Mouse (Mus musculus): ENCODE data around the gene Cyb5r1. TPM values are rescaled to one million over a fixed set of nuclear protein-coding genes. Genes with fewer than 3 reads are reported as not detected.

Gene Cyb5r1
- polyA plus RNA-seq, 1 experiment from 2014 or later = 39.9 TPM

DNA sequence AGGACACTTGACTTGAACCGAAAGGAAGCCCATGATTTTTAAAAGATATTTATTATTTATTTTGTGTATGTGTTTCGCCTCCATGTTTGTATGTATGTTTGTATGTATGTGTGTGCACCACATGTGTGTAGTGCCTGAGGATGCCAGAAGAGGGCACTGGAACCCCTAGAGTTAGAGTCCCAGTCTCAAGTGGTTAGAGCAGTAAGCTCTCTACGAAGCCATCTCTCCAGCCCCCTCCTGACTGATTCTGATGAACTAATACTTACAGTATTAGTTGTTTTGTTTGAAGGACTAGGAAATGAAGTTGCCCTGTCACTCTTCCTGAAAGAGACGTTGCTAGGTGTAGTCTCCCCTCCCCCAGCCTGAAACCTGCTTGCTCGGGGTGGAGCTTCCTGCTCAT, 5.6 kb upstream of the Cyb5r1 start:
- H3K4me2 ChIP-seq (replicated peaks; ENCODE audit: low read depth, low read length) = no peak overlapping the region
- no peaks in the 10 kb centered on the region for H3K27me3 ChIP-seq (ENCODE audit: control insufficient read depth, insufficient read depth, low read length)
- no peaks in the 10 kb centered on the region for H3K4me1 ChIP-seq (ENCODE audit: control insufficient read depth, insufficient read depth, low read length)
- WGBS = 61% methylated on average over 5 of the region's 5 CpGs
- H3K27ac ChIP-seq (ENCODE audit: low read length) = no peak overlapping the region
- no peaks in the 10 kb centered on the region for H3K9me3 ChIP-seq (ENCODE audit: control insufficient read depth, low read depth, low read length)
- H3K9ac ChIP-seq (replicated peaks; ENCODE audit: low read depth, low read length) = no peak overlapping the region
- no peaks in the 10 kb centered on the region for H3K36me3 ChIP-seq (ENCODE audit: control insufficient read depth, insufficient read depth, low read length)
- no peak for ATAC-seq (ENCODE audit: insufficient number of reproducible peaks, insufficient read depth, low FRiP score, low read depth)
- H3K4me3 ChIP-seq (ENCODE audit: low read depth, low read length) = no peak overlapping the region

DNA sequence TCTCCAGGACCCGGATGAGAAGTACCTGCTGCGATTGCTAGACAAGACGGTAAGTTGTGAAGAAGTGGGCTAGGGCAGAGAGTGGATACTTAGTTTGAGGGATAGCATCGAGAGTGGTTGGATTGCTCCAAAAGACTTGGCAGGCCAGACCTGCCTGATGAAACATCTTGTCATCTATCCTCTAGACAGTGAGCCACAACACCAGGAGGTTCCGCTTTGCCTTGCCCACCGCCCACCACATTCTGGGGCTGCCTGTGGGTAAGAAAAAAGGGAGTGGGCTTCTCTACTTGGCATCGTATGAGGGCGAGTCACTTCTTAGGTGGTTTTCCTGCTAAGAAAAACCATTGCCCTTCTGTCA, 1.0 kb downstream of the Cyb5r1 start:
- peak overlapping the region; percentile 60 for H3K9ac ChIP-seq (replicated peaks; ENCODE audit: low read depth, low read length)
- H3K4me2 ChIP-seq (replicated peaks; ENCODE audit: low read depth, low read length) = peak overlapping the region; percentile 63
- no peaks in the 10 kb centered on the region for H3K27me3 ChIP-seq (ENCODE audit: control insufficient read depth, insufficient read depth, low read length)
- H3K9me3 ChIP-seq (ENCODE audit: control insufficient read depth, low read depth, low read length) = no peaks in the 10 kb centered on the region
- WGBS = 18% methylated on average over 8 of the region's 8 CpGs
- peak overlapping the region; percentile 79 for H3K4me3 ChIP-seq (ENCODE audit: low read depth, low read length)
- peak overlapping the region; percentile 53; the same call in 1 of the 2 replicates for H3K27ac ChIP-seq (ENCODE audit: low read length)
- peaks cover 27% of the 10 kb centered on the region for H3K36me3 ChIP-seq (ENCODE audit: control insufficient read depth, insufficient read depth, low read length)
- H3K4me1 ChIP-seq (ENCODE audit: control insufficient read depth, insufficient read depth, low read length) = peaks cover 3% of the 10 kb centered on the region; the same call in 1 of the 2 replicates
- ATAC-seq (ENCODE audit: insufficient number of reproducible peaks, insufficient read depth, low FRiP score, low read depth) = no peak

DNA sequence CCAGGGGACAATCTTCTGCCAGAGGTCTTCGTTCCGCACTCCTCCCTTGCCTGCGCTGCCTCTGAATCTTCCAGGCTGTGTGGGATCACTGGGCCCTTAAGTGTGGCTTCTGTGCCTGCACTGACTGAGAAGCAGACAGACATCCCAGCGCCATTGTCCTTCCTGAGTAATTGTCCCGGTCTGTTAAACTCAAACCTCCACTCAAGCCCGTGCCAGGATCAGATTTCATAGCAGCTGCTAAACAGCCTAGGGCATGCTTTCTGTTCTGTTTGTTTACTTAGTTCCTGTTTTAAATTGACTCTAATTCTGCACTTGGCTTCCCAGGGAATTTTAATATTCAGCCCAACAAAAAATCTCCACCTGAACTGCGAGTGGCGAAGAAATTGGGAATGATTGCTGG, 2.7 kb downstream of the Cyb5r1 start:
- Histone ChIP-seq H3K27ac (ENCODE audit: low read length) (no peak overlapping the region), H3K4me3 (ENCODE audit: low read depth, low read length) (no peak overlapping the region), H3K27me3 (ENCODE audit: control insufficient read depth, insufficient read depth, low read length) (no peaks in the 10 kb centered on the region), H3K4me1 (ENCODE audit: control insufficient read depth, insufficient read depth, low read length) (peaks cover 3% of the 10 kb centered on the region; the same call in 1 of the 2 replicates), H3K36me3 (ENCODE audit: control insufficient read depth, insufficient read depth, low read length) (peaks cover 27% of the 10 kb centered on the region), H3K4me2 (replicated peaks; ENCODE audit: low read depth, low read length) (no peak overlapping the region), H3K9ac (replicated peaks; ENCODE audit: low read depth, low read length) (no peak overlapping the region), H3K9me3 (ENCODE audit: control insufficient read depth, low read depth, low read length) (no peaks in the 10 kb centered on the region)
- WGBS = 83% methylated on average over 8 of the region's 8 CpGs
- ATAC-seq (ENCODE audit: insufficient number of reproducible peaks, insufficient read depth, low FRiP score, low read depth) = no peak

DNA sequence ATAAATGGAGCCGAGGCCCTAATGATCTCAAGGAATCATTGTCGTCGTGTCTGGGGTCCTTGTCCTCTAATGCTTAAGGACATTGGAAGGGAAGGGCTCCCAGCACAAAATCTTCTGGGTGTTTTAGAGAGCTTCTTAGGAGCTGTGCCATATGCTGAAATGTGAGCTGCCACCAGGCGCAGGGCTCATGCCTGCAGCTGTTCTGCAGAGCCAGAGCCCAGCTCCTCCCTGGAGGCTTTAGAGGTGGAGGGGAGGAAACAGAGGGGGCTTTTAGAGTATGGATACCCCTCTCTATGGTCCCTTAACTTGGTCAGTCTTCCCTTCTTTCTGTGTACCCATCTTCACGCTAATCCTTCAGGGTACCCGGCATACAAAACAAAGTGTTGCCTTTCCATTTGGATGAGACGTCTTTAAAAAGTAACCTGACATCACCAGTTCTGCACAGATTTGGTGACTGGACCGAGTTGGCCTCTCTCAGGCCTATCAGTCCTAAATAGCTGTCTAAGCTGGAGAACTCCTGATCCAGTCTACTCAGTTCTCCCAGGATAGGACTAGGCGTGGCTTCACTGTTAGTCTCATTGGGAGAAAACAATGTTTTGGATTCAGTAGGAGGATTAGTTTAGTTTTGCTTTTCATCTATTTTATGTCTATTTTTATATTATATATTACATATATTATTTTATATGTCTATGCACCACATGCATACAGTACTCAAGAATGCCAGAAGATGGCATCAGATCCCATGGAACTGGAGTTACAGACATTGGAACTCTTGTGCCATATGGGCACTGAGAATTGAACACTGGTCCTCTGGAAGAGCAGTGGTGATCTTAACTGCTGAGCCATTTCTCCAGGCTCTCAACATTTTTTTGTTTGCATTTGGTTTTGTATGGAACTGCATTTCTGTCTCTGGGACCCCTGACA, 6.6 kb downstream of the Cyb5r1 start:
- H3K27ac ChIP-seq (ENCODE audit: low read length) = no peak overlapping the region
- no peak for ATAC-seq (ENCODE audit: insufficient number of reproducible peaks, insufficient read depth, low FRiP score, low read depth)
- no peak overlapping the region for H3K9ac ChIP-seq (replicated peaks; ENCODE audit: low read depth, low read length)
- H3K4me3 ChIP-seq (ENCODE audit: low read depth, low read length) = no peak overlapping the region
- peaks cover 27% of the 10 kb centered on the region for H3K36me3 ChIP-seq (ENCODE audit: control insufficient read depth, insufficient read depth, low read length)
- no peak overlapping the region for H3K4me2 ChIP-seq (replicated peaks; ENCODE audit: low read depth, low read length)
- 91% methylated on average over 9 of the region's 9 CpGs for WGBS
- no peaks in the 10 kb centered on the region for H3K27me3 ChIP-seq (ENCODE audit: control insufficient read depth, insufficient read depth, low read length)
- H3K9me3 ChIP-seq (ENCODE audit: control insufficient read depth, low read depth, low read length) = no peaks in the 10 kb centered on the region
- peaks cover 17% of the 10 kb centered on the region; the same call in 1 of the 2 replicates for H3K4me1 ChIP-seq (ENCODE audit: control insufficient read depth, insufficient read depth, low read length)

DNA sequence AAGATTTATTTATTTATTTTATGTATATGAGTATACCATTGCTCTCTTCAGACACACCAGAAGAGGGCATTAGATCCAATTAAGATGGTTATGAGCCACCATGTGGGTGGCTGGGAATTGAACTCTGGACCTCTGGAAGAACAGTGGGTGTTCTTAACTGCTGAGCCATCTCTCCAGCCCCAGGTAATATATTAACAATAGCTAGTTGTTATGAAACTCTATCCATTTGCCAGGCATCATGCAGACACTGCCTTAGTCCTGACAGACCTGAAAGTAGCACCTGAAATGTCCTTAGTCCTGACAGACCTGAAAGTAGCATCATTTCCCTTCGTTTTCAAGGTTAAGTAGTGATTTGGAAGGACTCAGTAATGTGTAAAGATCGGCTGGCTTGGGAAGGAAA, 8.7 kb downstream of the Cyb5r1 start:
- Histone ChIP-seq H3K36me3 (ENCODE audit: control insufficient read depth, insufficient read depth, low read length) (peaks cover 22% of the 10 kb centered on the region), H3K9ac (replicated peaks; ENCODE audit: low read depth, low read length) (no peak overlapping the region), H3K27me3 (ENCODE audit: control insufficient read depth, insufficient read depth, low read length) (no peaks in the 10 kb centered on the region), H3K4me2 (replicated peaks; ENCODE audit: low read depth, low read length) (no peak overlapping the region), H3K4me1 (ENCODE audit: control insufficient read depth, insufficient read depth, low read length) (peaks cover 22% of the 10 kb centered on the region), H3K27ac (ENCODE audit: low read length) (peak overlapping the region; percentile 94; the same call in 1 of the 2 replicates), H3K9me3 (ENCODE audit: control insufficient read depth, low read depth, low read length) (no peaks in the 10 kb centered on the region), H3K4me3 (ENCODE audit: low read depth, low read length) (no peak overlapping the region)
- no peak for ATAC-seq (ENCODE audit: insufficient number of reproducible peaks, insufficient read depth, low FRiP score, low read depth)
- WGBS = 30% methylated on average over 2 of the region's 2 CpGs

DNA sequence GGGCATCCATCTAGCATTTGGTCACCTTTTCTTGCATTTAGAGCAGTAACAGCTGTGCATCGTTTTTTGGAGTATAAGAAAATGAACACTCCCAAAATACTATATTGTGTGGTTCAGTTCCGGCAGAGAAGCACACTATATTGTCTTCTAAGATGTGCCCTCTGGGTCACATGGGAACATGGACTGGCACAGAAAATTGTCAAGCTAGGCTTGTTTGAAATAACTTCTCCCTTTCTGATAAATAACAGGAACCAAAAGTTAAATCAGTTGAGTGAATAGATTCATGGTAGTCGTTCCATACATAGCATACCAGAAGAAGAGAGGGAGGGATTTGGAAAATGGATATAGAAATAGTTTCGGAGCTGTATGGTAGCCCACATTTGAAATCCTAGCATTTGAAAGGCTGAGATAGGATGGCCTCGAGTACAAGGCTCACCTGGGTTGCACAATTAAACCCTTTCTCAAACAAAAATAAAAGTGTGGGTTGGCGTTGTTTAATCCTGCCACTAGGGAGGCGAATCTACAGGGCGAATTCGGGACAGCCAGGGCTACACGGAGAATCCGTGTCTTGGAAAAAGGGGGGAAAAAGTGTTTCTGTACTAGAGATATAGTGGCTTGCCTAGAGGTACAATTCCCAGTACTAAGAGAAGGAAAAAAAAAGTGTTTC, 9.3 kb downstream of the Cyb5r1 start:
- WGBS = 9% methylated on average over 11 of the region's 11 CpGs
- Histone ChIP-seq H3K9me3 (ENCODE audit: control insufficient read depth, low read depth, low read length) (no peaks in the 10 kb centered on the region), H3K27ac (ENCODE audit: low read length) (peak overlapping the region; percentile 94), H3K27me3 (ENCODE audit: control insufficient read depth, insufficient read depth, low read length) (no peaks in the 10 kb centered on the region), H3K9ac (replicated peaks; ENCODE audit: low read depth, low read length) (peak overlapping the region; percentile 33), H3K4me2 (replicated peaks; ENCODE audit: low read depth, low read length) (peak overlapping the region; percentile 55), H3K4me3 (ENCODE audit: low read depth, low read length) (peak overlapping the region; percentile 82), H3K4me1 (ENCODE audit: control insufficient read depth, insufficient read depth, low read length) (peaks cover 22% of the 10 kb centered on the region), H3K36me3 (ENCODE audit: control insufficient read depth, insufficient read depth, low read length) (peaks cover 17% of the 10 kb centered on the region)
- ATAC-seq (ENCODE audit: insufficient number of reproducible peaks, insufficient read depth, low FRiP score, low read depth) = peak; percentile 3; the same call in 1 of the 2 replicates

DNA sequence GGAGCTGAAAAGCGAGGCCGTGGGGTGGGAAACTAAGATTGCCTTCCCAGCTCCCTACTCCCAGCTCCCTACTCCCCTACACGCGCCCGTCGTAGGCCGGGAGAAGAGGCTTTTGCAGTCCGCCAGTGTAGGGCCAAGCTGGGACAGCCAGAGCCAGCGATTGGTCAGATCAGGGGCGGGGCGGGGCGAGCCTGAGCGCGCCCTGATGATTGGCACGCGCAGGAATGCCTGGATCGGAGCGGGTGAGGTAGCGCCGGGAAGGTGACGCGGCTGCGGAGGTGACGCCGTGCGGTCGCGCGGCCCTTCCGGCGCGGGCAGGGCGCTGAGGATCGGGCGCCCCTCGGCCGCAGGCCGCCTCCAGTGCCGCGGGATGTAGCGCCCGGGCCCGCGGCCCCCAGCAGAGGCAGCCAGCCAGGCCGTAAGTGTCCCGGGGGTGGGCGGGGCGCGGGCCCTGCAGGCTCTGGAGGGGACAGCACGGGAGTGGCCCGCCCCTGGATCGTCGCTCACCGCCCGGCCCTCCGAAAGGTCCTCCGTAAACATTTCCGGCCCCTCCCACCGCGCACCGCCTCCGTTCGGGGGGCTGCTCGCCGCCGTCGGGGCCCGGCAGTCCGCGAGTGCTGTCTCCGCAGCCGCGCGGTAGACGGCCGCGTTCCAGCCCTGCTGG, 9.9 kb downstream of the Cyb5r1 start, which contains the start of gene Adipor1:
Gene Adipor1 (plus strand): TSS at position 211 of the 664 bp plus-strand sequence.
- Histone ChIP-seq H3K27me3 (ENCODE audit: control insufficient read depth, insufficient read depth, low read length) (no peaks in the 10 kb centered on the region), H3K4me1 (ENCODE audit: control insufficient read depth, insufficient read depth, low read length) (peaks cover 27% of the 10 kb centered on the region), H3K36me3 (ENCODE audit: control insufficient read depth, insufficient read depth, low read length) (peaks cover 11% of the 10 kb centered on the region), H3K9ac (replicated peaks; ENCODE audit: low read depth, low read length) (peak within 1 kb of the TSS; percentile 86), H3K4me3 (ENCODE audit: low read depth, low read length) (peak within 1 kb of the TSS; percentile 82), H3K4me2 (replicated peaks; ENCODE audit: low read depth, low read length) (peak within 1 kb of the TSS; percentile 55), H3K27ac (ENCODE audit: low read length) (peak within 1 kb of the TSS; percentile 94), H3K9me3 (ENCODE audit: control insufficient read depth, low read depth, low read length) (no peaks in the 10 kb centered on the region)
- ATAC-seq (ENCODE audit: insufficient number of reproducible peaks, insufficient read depth, low FRiP score, low read depth) = peak; percentile 100
- WGBS = under 1% methylated on average over 65 of the region's 77 CpGs

DNA sequence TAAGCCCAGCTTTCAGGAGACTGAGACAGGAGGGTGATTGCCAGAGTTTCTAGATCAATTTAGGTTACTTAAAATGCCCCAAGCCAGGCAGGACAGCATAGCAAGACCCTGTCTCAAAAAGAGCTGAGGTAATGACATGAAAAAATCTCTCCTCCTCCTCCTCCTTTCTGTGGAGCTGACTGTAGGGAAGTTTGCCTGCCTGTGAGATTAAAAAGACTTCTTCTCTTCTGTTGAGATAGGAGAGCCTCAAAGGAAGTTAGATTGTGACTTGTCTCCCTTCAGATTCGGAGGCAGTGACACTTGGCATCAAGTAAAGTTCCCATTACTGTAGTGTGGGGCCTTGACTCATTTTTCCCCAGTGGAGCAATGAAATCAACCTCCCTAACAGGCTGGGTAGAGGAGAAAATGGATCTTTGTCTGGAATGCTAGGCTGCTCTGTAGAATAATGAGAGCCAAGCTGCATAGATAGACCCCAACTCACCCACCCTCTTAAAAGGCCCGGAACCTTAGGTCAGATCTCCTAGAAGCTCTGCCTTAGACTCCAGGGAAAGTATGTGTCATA, 13.1 kb downstream of the Cyb5r1 start:
- no peak for ATAC-seq (ENCODE audit: insufficient number of reproducible peaks, insufficient read depth, low FRiP score, low read depth)
- Histone ChIP-seq H3K27me3 (ENCODE audit: control insufficient read depth, insufficient read depth, low read length) (no peaks in the 10 kb centered on the region), H3K4me1 (ENCODE audit: control insufficient read depth, insufficient read depth, low read length) (peaks cover 27% of the 10 kb centered on the region), H3K4me3 (ENCODE audit: low read depth, low read length) (no peak overlapping the region), H3K27ac (ENCODE audit: low read length) (no peak overlapping the region), H3K9me3 (ENCODE audit: control insufficient read depth, low read depth, low read length) (no peaks in the 10 kb centered on the region), H3K9ac (replicated peaks; ENCODE audit: low read depth, low read length) (no peak overlapping the region), H3K36me3 (ENCODE audit: control insufficient read depth, insufficient read depth, low read length) (peaks cover 6% of the 10 kb centered on the region; the same call in 1 of the 2 replicates), H3K4me2 (replicated peaks; ENCODE audit: low read depth, low read length) (no peak overlapping the region)
- WGBS = 84% methylated on average over 2 of the region's 2 CpGs

Measured in stomach, embryonic 14.5 days (tissue).